Mouse (Mus musculus) liver, adult 2 months (tissue): ENCODE measurements at regions not wholly inside any gene's neighbourhood (a gene's known extent, or its start where the extent isn't known, plus 50 kb on each side); places are given as distances from the start of the nearest gene placed in this dataset.

Experiments
- CTCF ChIP-seq: fragments of 200-500 bp; IDR thresholded peaks from 2 replicates; pipeline ENCODE4 v1.5.1; 2011; ENCODE audit warnings: low read depth, low read length, control low read depth
- POLR2A ChIP-seq: fragments of 200-500 bp; IDR thresholded peaks from 2 replicates; pipeline ENCODE4 v1.6.1; 2011; ENCODE audit warnings: low read length, control low read depth; ENCODE audit not compliant: insufficient read depth; ENCODE audit errors: extremely low read depth

GRCm38 (mm10) chr5:90075629-90076349 is 148.0 kb downstream of the Cox18 start:
- TF ChIP-seq CTCF (no peak), POLR2A (no peak)
